Comparison of ENCODE assay signal across 11 mouse cellular contexts in the genomic region with DNA sequence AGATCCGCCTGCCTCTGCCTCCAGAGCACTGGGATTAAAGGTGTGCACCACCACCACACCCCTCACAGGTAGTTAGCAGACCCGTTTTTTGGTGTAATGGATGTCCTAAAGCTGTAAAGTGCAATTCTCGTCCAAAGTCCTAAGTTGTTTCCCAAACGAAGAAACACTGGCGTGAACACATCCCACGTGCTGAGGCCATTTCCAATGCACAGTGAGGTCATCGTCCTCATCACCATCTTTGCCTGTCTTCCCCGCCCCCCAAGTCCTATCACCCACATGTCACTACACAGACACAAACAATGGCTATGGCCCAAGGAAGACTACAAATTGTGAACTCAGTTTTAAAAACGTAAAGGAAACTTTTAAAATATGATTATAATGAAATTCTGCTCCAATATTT. TPM values are rescaled to one million over a fixed set of nuclear protein-coding genes. Genes with fewer than 3 reads are reported as not detected.
DNase-seq lines count a peak whose midpoint lies in the region; ATAC-seq and TF ChIP-seq lines count a peak whose summit lies in the region.
"Had no signal": no experiment of that assay in that cellular context is flagged by ENCODE, and none has a peak within 500 bp of the region (broad histone marks: within the 10 kb centered on the region; RNA-seq: fewer than 3 reads in every experiment).

No protein-coding gene starts in this region.

- no peaks in the 10 kb centered on the region for H3K36me3 ChIP-seq in forebrain, embryonic 15.5 days
- no peaks in the 10 kb centered on the region for H3K36me3 ChIP-seq in forebrain, embryonic 12.5 days (replicated peaks)
- H3K36me3 ChIP-seq in testis, adult 2 months (ENCODE audit: control insufficient read depth, insufficient read depth, low read length) = no peaks in the 10 kb centered on the region
- no peaks in the 10 kb centered on the region for H3K36me3 ChIP-seq in small intestine, adult 2 months (ENCODE audit: control insufficient read depth, insufficient read depth, low read length)

- 65% methylated on average over 9 of the region's 9 CpGs for WGBS in forebrain, embryonic 15.5 days
- WGBS in forebrain, embryonic 12.5 days = 71% methylated on average over 9 of the region's 9 CpGs
- WGBS in small intestine, adult 2 months = 34% methylated on average over 9 of the region's 9 CpGs

- H3K4me2 ChIP-seq in forebrain, embryonic 15.5 days (replicated peaks) = peak overlapping the region; percentile 2; the same call in 1 of the 2 replicates
- H3K4me2 ChIP-seq in forebrain, embryonic 12.5 days = no peak overlapping the region

- no peak for DNase-seq in left cerebral cortex, adult 2 months (ENCODE audit: extremely low spot score in 1 of 2, low spot score in 2 of 2)
- no peak for DNase-seq in left cerebral cortex, postnatal 36 days (ENCODE audit: low spot score in 2 of 2)
- no peak for DNase-seq in testis, postnatal 10 days (ENCODE audit: low spot score)
- DNase-seq in left cerebral cortex, adult 18-20 months (ENCODE audit: low spot score in 2 of 2) = no peak
- DNase-seq: adrenal gland, adult 8-10 months; kidney, postnatal 4 days; thymus, postnatal 25 days had no signal

- TF ChIP-seq CTCF in left cerebral cortex, adult 2 months (IDR thresholded peaks at IDR 0.05) = no peak
- no peak for TF ChIP-seq CTCF in testis, adult 2 months (IDR thresholded peaks at IDR 0.05; ENCODE audit: control insufficient read depth, insufficient read depth, insufficient replicate concordance, low read depth, low read length)
- no peak for TF ChIP-seq CTCF in small intestine, adult 2 months (IDR thresholded peaks at IDR 0.05; ENCODE audit: extremely low read depth, insufficient read length, insufficient replicate concordance, low read depth, low read length)

- H3K27ac ChIP-seq in forebrain, embryonic 15.5 days (replicated peaks) = no peak overlapping the region
- no peak overlapping the region for H3K27ac ChIP-seq in forebrain, embryonic 12.5 days
- H3K27ac ChIP-seq in left cerebral cortex, adult 2 months = peak overlapping the region; percentile 22; the same call in 1 of the 2 replicates
- no peak overlapping the region for H3K27ac ChIP-seq in testis, adult 2 months (ENCODE audit: control insufficient read depth, insufficient read depth, low read depth, low read length)
- H3K27ac ChIP-seq in small intestine, adult 2 months (ENCODE audit: insufficient read depth, low read depth, low read length) = peak overlapping the region; percentile 80

- intact Hi-C loops in left cerebral cortex, adult 2 months (cut with DNase I) = no loop called here
- intact Hi-C loops in left cerebral cortex, postnatal 36 days (cut with DNase I) = loop anchor here (1.0 kb wide), 1 partner anchor 245 kb away; no protein-coding TSS in a partner anchor

- H3K9ac ChIP-seq in forebrain, embryonic 15.5 days (replicated peaks) = 0 out of 2 replicates have a peak overlapping the region, but pooled peaks have one; percentile 13
- no peak overlapping the region for H3K9ac ChIP-seq in forebrain, embryonic 12.5 days

- no peak for ATAC-seq in forebrain, embryonic 15.5 days (replicated peaks)
- no peak for ATAC-seq in forebrain, embryonic 12.5 days (ENCODE audit: low FRiP score)

- TF ChIP-seq POLR2A in testis, adult 2 months (IDR thresholded peaks at IDR 0.05; ENCODE audit: control insufficient read depth, low read depth, low read length) = no peak
- TF ChIP-seq POLR2A in small intestine, adult 2 months (IDR thresholded peaks at IDR 0.05; ENCODE audit: low read depth, low read length) = no peak

- H3K4me3 ChIP-seq in forebrain, embryonic 15.5 days = no peak overlapping the region
- H3K4me3 ChIP-seq in forebrain, embryonic 12.5 days (replicated peaks) = no peak overlapping the region
- no peak overlapping the region for H3K4me3 ChIP-seq in left cerebral cortex, adult 2 months
- peak overlapping the region; percentile 33 for H3K4me3 ChIP-seq in testis, adult 2 months (ENCODE audit: control insufficient read depth, low read depth, low read length)
- no peak overlapping the region for H3K4me3 ChIP-seq in small intestine, adult 2 months (ENCODE audit: low read depth, low read length)

- H3K9me3 ChIP-seq in forebrain, embryonic 15.5 days = no peaks in the 10 kb centered on the region
- no peaks in the 10 kb centered on the region for H3K9me3 ChIP-seq in forebrain, embryonic 12.5 days

- H3K27me3 ChIP-seq in forebrain, embryonic 15.5 days = no peaks in the 10 kb centered on the region
- H3K27me3 ChIP-seq in forebrain, embryonic 12.5 days = peaks cover 1% of the 10 kb centered on the region; the same call in 1 of the 2 replicates
- H3K27me3 ChIP-seq in testis, adult 2 months (ENCODE audit: control insufficient read depth, insufficient read depth, low read length) = no peaks in the 10 kb centered on the region
- H3K27me3 ChIP-seq in small intestine, adult 2 months (ENCODE audit: control insufficient read depth, insufficient read depth, low read length) = no peaks in the 10 kb centered on the region

- H3K4me1 ChIP-seq in forebrain, embryonic 15.5 days = peaks cover 46% of the 10 kb centered on the region
- peaks cover 42% of the 10 kb centered on the region for H3K4me1 ChIP-seq in forebrain, embryonic 12.5 days
- H3K4me1 ChIP-seq in testis, adult 2 months (ENCODE audit: control insufficient read depth, insufficient read depth, low read length) = peaks cover 11% of the 10 kb centered on the region
- H3K4me1 ChIP-seq in small intestine, adult 2 months (ENCODE audit: control insufficient read depth, insufficient read depth, insufficient read length, low read length) = peaks cover 21% of the 10 kb centered on the region

RNA-seq across cellular contexts. Expression of gene Ubl3, which starts 4.0 kb away (rescaled TPM):
- 87.8 and 91.1 TPM in 2 replicates for polyA plus RNA-seq in forebrain, embryonic 15.5 days (2015; fragmentation: Nextera tagmentation; extraction: Ambion mirVana)
- 92.0 and 94.6 TPM in 2 replicates for polyA plus RNA-seq in forebrain, embryonic 12.5 days (2016; fragmentation: Nextera tagmentation; extraction: Ambion mirVana)
- 100 to 1,000 TPM; 234 to 252 TPM for total RNA-seq in left cerebral cortex, adult 2 months (2021)
- 100 to 1,000 TPM; 236 to 271 TPM for total RNA-seq in left cerebral cortex, postnatal 36 days (2021)
- polyA plus RNA-seq in testis, adult 2 months (2012; rRNA removed) = 176 and 180 TPM in 2 replicates
- polyA plus RNA-seq in small intestine, adult 2 months (2012; rRNA removed) = 32.1 and 68.2 TPM in 2 replicates
- 100 to 1,000 TPM; 244 to 266 TPM for total RNA-seq in left cerebral cortex, adult 18-20 months (2021)

Comparison
In these comparisons a context has a peak if more than half of its experiments do, and no peak if none do; other contexts are left out.
1. H3K27ac ChIP-seq: peak in left cerebral cortex, adult 2 months (single experiment) and small intestine, adult 2 months (single experiment); none in forebrain, embryonic 15.5 days (single experiment), forebrain, embryonic 12.5 days (single experiment) and testis, adult 2 months (single experiment).